Mouse (Mus musculus) C2C12 (cell line): Measurements from ENCODE around the gene Ptprk. TPM values are rescaled to one million over a fixed set of nuclear protein-coding genes. Genes with fewer than 3 reads are reported as not detected.
A peak's percentile ranks its signal among the peaks of the same experiment; 100 is the strongest.

Experiments
- H3K27me3 ChIP-seq: one replicate; pipeline ENCODE4 v1.6.1; 2011; ENCODE audit not compliant: control insufficient read depth, insufficient read depth, insufficient read length
- H3K36me3 ChIP-seq: one replicate; pipeline ENCODE4 v1.6.1; 2011; ENCODE audit not compliant: control insufficient read depth, insufficient read depth
- H3K4me3 ChIP-seq: one replicate; pipeline ENCODE4 v1.5.1; 2011; ENCODE audit warnings: mild to moderate bottlenecking, control low read depth; ENCODE audit not compliant: poor library complexity, insufficient read depth, severe bottlenecking
- H3K79me2 ChIP-seq: one replicate; pipeline ENCODE4 v1.6.1; 2011; ENCODE audit not compliant: control insufficient read depth, insufficient read depth
- H3K79me3 ChIP-seq: one replicate; pipeline ENCODE4 v1.6.1; 2011; ENCODE audit warnings: low read depth, control low read depth
- H3ac ChIP-seq: one replicate; pipeline ENCODE3; 2011; ENCODE audit warnings: low read depth; ENCODE audit not compliant: control insufficient read depth, insufficient read length
- CEBPB ChIP-seq: IDR thresholded peaks from one replicate; pipeline ENCODE4 v1.6.1; 2011; ENCODE audit warnings: low read depth, mild to moderate bottlenecking, control low read depth, moderate library complexity
- CTCF ChIP-seq: IDR thresholded peaks from one replicate; pipeline ENCODE4 v1.5.1; 2011; ENCODE audit not compliant: control insufficient read depth, insufficient read depth, insufficient read length
- FOSL1 ChIP-seq: IDR thresholded peaks from one replicate; pipeline ENCODE4 v1.8.0; 2011; ENCODE audit warnings: mild to moderate bottlenecking, low read length; ENCODE audit not compliant: poor library complexity, insufficient read depth, severe bottlenecking
- MAX ChIP-seq: IDR thresholded peaks from one replicate; pipeline ENCODE4 v1.6.1; 2011; ENCODE audit warnings: mild to moderate bottlenecking, control low read depth
- MYOD1 ChIP-seq: IDR thresholded peaks from one replicate; pipeline ENCODE4 v1.6.1; 2011; ENCODE audit warnings: low read depth; ENCODE audit not compliant: control insufficient read depth, insufficient read length
- MYOG ChIP-seq: IDR thresholded peaks from one replicate; pipeline ENCODE4 v1.6.1; 2011; ENCODE audit not compliant: control insufficient read depth, insufficient read length; ENCODE audit errors: extremely low read depth
- USF1 ChIP-seq: IDR thresholded peaks from one replicate; pipeline ENCODE4 v1.6.1; 2011; ENCODE audit warnings: low read depth, mild to moderate bottlenecking, control low read depth, moderate library complexity
- polyA plus RNA-seq: library from polyadenylated mRNA; unstranded; fragments of >200 nt; fragmentation: generic; extraction: Trizol; gene quantifications from one replicate; pipeline ENCODE4 v1.2.1, GENCODE M21; 2012; ENCODE audit warnings: missing spikeins

Ptprk gene
- polyA plus RNA-seq, 1 experiment: 13.7 TPM

GRCm38 (mm10) chr10:28463706-28464105, 389.1 kb downstream of the Ptprk start:
- H3K79me3 ChIP-seq: no peaks in the 10 kb centered on the region

GRCm38 (mm10) chr10:28464766-28465548, 390.3 kb downstream of the Ptprk start:
- Histone ChIP-seq H3K36me3 (no peaks in the 10 kb centered on the region), H3K79me2 (no peaks in the 10 kb centered on the region), H3K4me3 (no peak overlapping the region), H3ac (no peak overlapping the region), H3K79me3 (no peaks in the 10 kb centered on the region), H3K27me3 (no peaks in the 10 kb centered on the region)
- TF ChIP-seq FOSL1 (no peak), MYOG (no peak), CTCF (no peak), MYOD1 (no peak), CEBPB (no peak), MAX (no peak)

More at GRCm38 (mm10) chr10:28463706-28464105, 389.1 kb downstream of the Ptprk start:
- TF ChIP-seq MYOD1 (no peak), CTCF (no peak), FOSL1 (no peak), MAX (no peak), USF1 (no peak), CEBPB (no peak), MYOG (no peak)
- Histone ChIP-seq H3ac (no peak overlapping the region), H3K79me2 (no peaks in the 10 kb centered on the region), H3K36me3 (no peaks in the 10 kb centered on the region), H3K27me3 (no peaks in the 10 kb centered on the region), H3K4me3 (no peak overlapping the region)

GRCm38 (mm10) chr10:28485574-28485973, 411.0 kb downstream of the Ptprk start:
- Histone ChIP-seq H3K27me3 (no peaks in the 10 kb centered on the region), H3K79me2 (no peaks in the 10 kb centered on the region), H3K4me3 (no peak overlapping the region), H3ac (no peak overlapping the region), H3K36me3 (peaks cover 4% of the 10 kb centered on the region), H3K79me3 (no peaks in the 10 kb centered on the region)
- TF ChIP-seq USF1 (no peak), MYOG (no peak), CTCF (peak; percentile 29)

DNA sequence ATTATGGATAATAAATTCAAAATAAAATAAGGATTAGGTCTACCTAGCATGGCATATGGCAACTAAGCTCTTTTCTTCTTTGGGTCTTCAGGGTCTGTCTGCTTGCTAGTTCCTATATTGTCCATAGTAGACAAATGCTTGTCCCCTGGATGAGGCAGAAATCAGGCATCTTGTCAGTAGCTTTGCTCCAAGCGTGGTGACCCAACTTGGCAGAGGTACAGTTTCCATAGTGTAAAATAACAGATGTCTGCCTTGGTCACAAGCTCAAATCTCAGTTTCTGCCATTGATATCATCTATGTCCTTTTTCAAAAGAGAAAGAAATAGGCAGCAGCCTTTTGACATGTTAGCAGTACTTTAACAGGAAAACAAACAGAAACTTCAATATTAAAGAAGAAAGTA, 416.4 kb downstream of the Ptprk start:
- Histone ChIP-seq H3K27me3 (no peaks in the 10 kb centered on the region), H3K4me3 (no peak overlapping the region), H3K79me2 (no peaks in the 10 kb centered on the region), H3ac (no peak overlapping the region), H3K79me3 (no peaks in the 10 kb centered on the region), H3K36me3 (peaks cover 7% of the 10 kb centered on the region)
- TF ChIP-seq MAX (no peak), CEBPB (no peak), MYOG (no peak), FOSL1 (no peak), MYOD1 (no peak)

GRCm38 (mm10) chr10:28492206-28492605, 417.6 kb downstream of the Ptprk start:
- H3K4me3 ChIP-seq: no peak overlapping the region
- no peaks in the 10 kb centered on the region for H3K79me3 ChIP-seq
- no peak overlapping the region for H3ac ChIP-seq
- H3K36me3 ChIP-seq: peaks cover 7% of the 10 kb centered on the region
- H3K79me2 ChIP-seq: no peaks in the 10 kb centered on the region
- no peak for TF ChIP-seq MYOG
- no peak for TF ChIP-seq USF1
- TF ChIP-seq CTCF: no peak
- no peak for TF ChIP-seq MYOD1
- TF ChIP-seq FOSL1: no peak
- TF ChIP-seq MAX: no peak
- TF ChIP-seq CEBPB: no peak
- H3K27me3 ChIP-seq: no peaks in the 10 kb centered on the region

- Histone ChIP-seq H3K79me3 (no peaks in the 10 kb centered on the region), H3K36me3 (peaks cover 7% of the 10 kb centered on the region), H3ac (no peak overlapping the region), H3K27me3 (no peaks in the 10 kb centered on the region), H3K79me2 (no peaks in the 10 kb centered on the region), H3K4me3 (no peak overlapping the region)
- TF ChIP-seq MYOG (no peak), FOSL1 (no peak)
These were observed 418.2 kb downstream of the Ptprk start for GRCm38 (mm10) chr10:28492870-28493269.
